Mouse (Mus musculus) C2C12 (cell line): ENCODE results near the gene Kif3c. TPM values are rescaled to one million over a fixed set of nuclear protein-coding genes. Genes with fewer than 3 reads are reported as not detected.

Experiments used
- H3K27me3 ChIP-seq: one replicate; pipeline ENCODE4 v1.6.1; 2011; ENCODE audit not compliant: control insufficient read depth, insufficient read depth, insufficient read length
- H3K36me3 ChIP-seq: one replicate; pipeline ENCODE4 v1.6.1; 2011; ENCODE audit not compliant: control insufficient read depth, insufficient read depth
- H3K4me3 ChIP-seq: one replicate; pipeline ENCODE4 v1.5.1; 2011; ENCODE audit warnings: mild to moderate bottlenecking, control low read depth; ENCODE audit not compliant: poor library complexity, insufficient read depth, severe bottlenecking
- H3K79me2 ChIP-seq: one replicate; pipeline ENCODE4 v1.6.1; 2011; ENCODE audit not compliant: control insufficient read depth, insufficient read depth
- H3K79me3 ChIP-seq: one replicate; pipeline ENCODE4 v1.6.1; 2011; ENCODE audit warnings: low read depth, control low read depth
- H3ac ChIP-seq: one replicate; pipeline ENCODE3; 2011; ENCODE audit warnings: low read depth; ENCODE audit not compliant: control insufficient read depth, insufficient read length
- CEBPB ChIP-seq: IDR thresholded peaks from one replicate; pipeline ENCODE4 v1.6.1; 2011; ENCODE audit warnings: low read depth, mild to moderate bottlenecking, control low read depth, moderate library complexity
- CTCF ChIP-seq: IDR thresholded peaks from one replicate; pipeline ENCODE4 v1.5.1; 2011; ENCODE audit not compliant: control insufficient read depth, insufficient read depth, insufficient read length
- FOSL1 ChIP-seq: IDR thresholded peaks from one replicate; pipeline ENCODE4 v1.8.0; 2011; ENCODE audit warnings: mild to moderate bottlenecking, low read length; ENCODE audit not compliant: poor library complexity, insufficient read depth, severe bottlenecking
- MAX ChIP-seq: IDR thresholded peaks from one replicate; pipeline ENCODE4 v1.6.1; 2011; ENCODE audit warnings: mild to moderate bottlenecking, control low read depth
- MYOD1 ChIP-seq: IDR thresholded peaks from one replicate; pipeline ENCODE4 v1.6.1; 2011; ENCODE audit warnings: low read depth; ENCODE audit not compliant: control insufficient read depth, insufficient read length
- MYOG ChIP-seq: IDR thresholded peaks from one replicate; pipeline ENCODE4 v1.6.1; 2011; ENCODE audit not compliant: control insufficient read depth, insufficient read length; ENCODE audit errors: extremely low read depth
- USF1 ChIP-seq: IDR thresholded peaks from one replicate; pipeline ENCODE4 v1.6.1; 2011; ENCODE audit warnings: low read depth, mild to moderate bottlenecking, control low read depth, moderate library complexity
- polyA plus RNA-seq: library from polyadenylated mRNA; unstranded; fragments of >200 nt; fragmentation: generic; extraction: Trizol; gene quantifications from one replicate; pipeline ENCODE4 v1.2.1, GENCODE M21; 2012; ENCODE audit warnings: missing spikeins

Kif3c gene
- polyA plus RNA-seq, 1 experiment, result 17.4 TPM

GRCm38 (mm10) chr12:3370979-3371925 is 6.3 kb downstream of the Kif3c start:
- no peaks in the 10 kb centered on the region for H3K27me3 ChIP-seq
- H3K36me3 ChIP-seq, result no peaks in the 10 kb centered on the region
- H3K4me3 ChIP-seq, result no peak overlapping the region
- H3ac ChIP-seq, result peak overlapping the region; percentile 39
- TF ChIP-seq MYOD1 (no peak), MYOG (no peak), USF1 (peak; percentile 39), FOSL1 (peak; percentile 28), MAX (peak; percentile 50), CTCF (no peak), CEBPB (no peak)
- peaks cover 52% of the 10 kb centered on the region for H3K79me3 ChIP-seq
- H3K79me2 ChIP-seq, result peaks cover 84% of the 10 kb centered on the region

- Histone ChIP-seq H3K4me3 (no peak overlapping the region), H3ac (peak overlapping the region; percentile 70), H3K36me3 (no peaks in the 10 kb centered on the region), H3K27me3 (no peaks in the 10 kb centered on the region), H3K79me3 (peaks cover 48% of the 10 kb centered on the region), H3K79me2 (peaks cover 84% of the 10 kb centered on the region)
- no peak for TF ChIP-seq CTCF
- no peak for TF ChIP-seq MAX
- TF ChIP-seq MYOG, result no peak
- TF ChIP-seq FOSL1, result no peak
- no peak for TF ChIP-seq USF1
- no peak for TF ChIP-seq MYOD1
- no peak for TF ChIP-seq CEBPB
Observed at GRCm38 (mm10) chr12:3371991-3372390, 7.1 kb downstream of the Kif3c start.

- no peak overlapping the region for H3ac ChIP-seq
- H3K79me3 ChIP-seq, result peaks cover 39% of the 10 kb centered on the region
- H3K27me3 ChIP-seq, result no peaks in the 10 kb centered on the region
- peaks cover 80% of the 10 kb centered on the region for H3K79me2 ChIP-seq
- H3K4me3 ChIP-seq, result no peak overlapping the region
- TF ChIP-seq CEBPB (no peak), MAX (no peak), FOSL1 (no peak), CTCF (no peak), USF1 (no peak), MYOD1 (no peak), MYOG (no peak)
- no peaks in the 10 kb centered on the region for H3K36me3 ChIP-seq
Observed at GRCm38 (mm10) chr12:3373566-3373965, 8.6 kb downstream of the Kif3c start.

GRCm38 (mm10) chr12:3374552-3374951 is 9.6 kb downstream of the Kif3c start:
- Histone ChIP-seq H3K79me3 (peaks cover 32% of the 10 kb centered on the region), H3K27me3 (no peaks in the 10 kb centered on the region), H3K79me2 (peaks cover 78% of the 10 kb centered on the region), H3K36me3 (no peaks in the 10 kb centered on the region), H3K4me3 (no peak overlapping the region), H3ac (no peak overlapping the region)
- TF ChIP-seq FOSL1 (no peak), MAX (no peak), CTCF (no peak), USF1 (no peak), MYOD1 (no peak), MYOG (no peak), CEBPB (no peak)

GRCm38 (mm10) chr12:3377190-3377589 is 12.3 kb downstream of the Kif3c start:
- peaks cover 28% of the 10 kb centered on the region for H3K79me3 ChIP-seq
- H3K4me3 ChIP-seq, result no peak overlapping the region
- peaks cover 4% of the 10 kb centered on the region for H3K36me3 ChIP-seq
- H3ac ChIP-seq, result no peak overlapping the region
- TF ChIP-seq MAX, result peak; percentile 39
- no peak for TF ChIP-seq MYOG
- H3K79me2 ChIP-seq, result peaks cover 64% of the 10 kb centered on the region
- H3K27me3 ChIP-seq, result no peaks in the 10 kb centered on the region

GRCm38 (mm10) chr12:3377755-3378154 is 12.8 kb downstream of the Kif3c start:
- Histone ChIP-seq H3K27me3 (no peaks in the 10 kb centered on the region), H3ac (no peak overlapping the region), H3K79me2 (peaks cover 58% of the 10 kb centered on the region), H3K36me3 (peaks cover 4% of the 10 kb centered on the region), H3K79me3 (peaks cover 22% of the 10 kb centered on the region), H3K4me3 (no peak overlapping the region)
- TF ChIP-seq MAX (no peak), CTCF (no peak), CEBPB (no peak), MYOG (no peak)
